Mouse (Mus musculus) gastrocnemius, adult 2 months (tissue): Measurements from ENCODE around the gene Tmem163. TPM values are rescaled to one million over a fixed set of nuclear protein-coding genes. Genes with fewer than 3 reads are reported as not detected.
A peak's percentile ranks its signal among the peaks of the same experiment; 100 is the strongest.

ENCODE experiments used
- DNase-seq: peaks from one replicate; pipeline ENCODE4 v3.0.0; 2022
- H3K27ac ChIP-seq: fragments of 200-600 bp; 2 replicates; pipeline ENCODE4 v1.8.1; 2022; ENCODE audit warnings: mild to moderate bottlenecking
- H3K4me3 ChIP-seq: fragments of 200-600 bp; 2 replicates; pipeline ENCODE4 v1.8.1; 2022; ENCODE audit warnings: mild to moderate bottlenecking, moderate library complexity
- CTCF ChIP-seq: fragments of 200-600 bp; IDR thresholded peaks from 2 replicates; pipeline ENCODE4 v1.8.1; 2022; ENCODE audit warnings: antibody characterized with exemption, mild to moderate bottlenecking, moderate library complexity
- intact Hi-C: fragments of 180-260 bp; cut with DNase I; formaldehyde crosslinking; loops from one replicate; pipeline ENCODE4 v1.15.1; 2025
- total RNA-seq, 2 experiments: library from RNA; stranded (reverse); gene quantifications; 2 replicates each; pipeline ENCODE4 v1.2.3; 2021

Gene Tmem163
- total RNA-seq, 2 experiments from 2014 or later = not detected

GRCm38 (mm10) chr1:127500219-127500618 is 179.1 kb downstream of the Tmem163 start:
- peak; percentile 67 for DNase-seq
- Histone ChIP-seq H3K4me3 (no peak overlapping the region), H3K27ac (no peak overlapping the region)
- intact Hi-C loops = loop anchor here (5.0 kb wide), 1 partner anchor 267 kb away; no protein-coding TSS in a partner anchor
- TF ChIP-seq CTCF = peak; percentile 94; the same call in 1 of the 2 replicates

- no peak overlapping the region for H3K27ac ChIP-seq
- no peak overlapping the region for H3K4me3 ChIP-seq
- no peak for DNase-seq
- TF ChIP-seq CTCF = no peak
- intact Hi-C loops = loop anchor here (5.0 kb wide), 1 partner anchor 179 kb away; the partner anchor contains the start of gene Tmem163
Observed at GRCm38 (mm10) chr1:127498746-127499145, 180.6 kb downstream of the Tmem163 start.

- peak; percentile 58 for DNase-seq
- intact Hi-C loops = loop anchor here (5.0 kb wide), 1 partner anchor 180 kb away; the partner anchor contains the start of gene Tmem163
- Histone ChIP-seq H3K27ac (no peak overlapping the region), H3K4me3 (no peak overlapping the region)
- peak; percentile 94 for TF ChIP-seq CTCF
Observed at GRCm38 (mm10) chr1:127496737-127497543, 182.4 kb downstream of the Tmem163 start.

- peak; percentile 68 for TF ChIP-seq CTCF
- no peak overlapping the region for H3K27ac ChIP-seq
- intact Hi-C loops = no loop called here
- H3K4me3 ChIP-seq = no peak overlapping the region
- DNase-seq = peak; percentile 50
Observed at GRCm38 (mm10) chr1:127487161-127487560, 192.2 kb downstream of the Tmem163 start.

GRCm38 (mm10) chr1:127484826-127485225 is 194.5 kb downstream of the Tmem163 start:
- peak; percentile 61 for TF ChIP-seq CTCF
- intact Hi-C loops = no loop called here
- H3K4me3 ChIP-seq = no peak overlapping the region
- DNase-seq = peak; percentile 45
- H3K27ac ChIP-seq = no peak overlapping the region

- intact Hi-C loops = no loop called here
- H3K4me3 ChIP-seq = no peak overlapping the region
- DNase-seq = peak; percentile 24
- peak; percentile 26; the same call in 1 of the 2 replicates for TF ChIP-seq CTCF
- H3K27ac ChIP-seq = no peak overlapping the region
Observed at GRCm38 (mm10) chr1:127484188-127484587, 195.2 kb downstream of the Tmem163 start.

GRCm38 (mm10) chr1:127482911-127483310 is 196.4 kb downstream of the Tmem163 start:
- no peak for TF ChIP-seq CTCF
- intact Hi-C loops = no loop called here

GRCm38 (mm10) chr1:127475756-127476155 is 203.6 kb downstream of the Tmem163 start:
- intact Hi-C loops = no loop called here
- no peak for DNase-seq
- H3K4me3 ChIP-seq = no peak overlapping the region
- TF ChIP-seq CTCF = no peak
- H3K27ac ChIP-seq = no peak overlapping the region

More at GRCm38 (mm10) chr1:127482911-127483310, 196.4 kb downstream of the Tmem163 start:
- no peak overlapping the region for H3K27ac ChIP-seq
- no peak overlapping the region for H3K4me3 ChIP-seq
- DNase-seq = no peak

GRCm38 (mm10) chr1:127470175-127470574 is 209.2 kb downstream of the Tmem163 start:
- no peak overlapping the region for H3K27ac ChIP-seq
- no peak for TF ChIP-seq CTCF
- no peak overlapping the region for H3K4me3 ChIP-seq
- DNase-seq = no peak
- intact Hi-C loops = no loop called here

GRCm38 (mm10) chr1:127467238-127467637 is 212.1 kb downstream of the Tmem163 start:
- intact Hi-C loops = no loop called here
- no peak overlapping the region for H3K27ac ChIP-seq
- DNase-seq = no peak
- H3K4me3 ChIP-seq = no peak overlapping the region
- no peak for TF ChIP-seq CTCF

- intact Hi-C loops = no loop called here
- TF ChIP-seq CTCF = no peak
- DNase-seq = no peak
- no peak overlapping the region for H3K4me3 ChIP-seq
- no peak overlapping the region for H3K27ac ChIP-seq
Observed at GRCm38 (mm10) chr1:127465292-127465691, 214.1 kb downstream of the Tmem163 start.

- no peak for TF ChIP-seq CTCF
- intact Hi-C loops = no loop called here
- H3K4me3 ChIP-seq = no peak overlapping the region
- DNase-seq = no peak
- no peak overlapping the region for H3K27ac ChIP-seq
Observed at GRCm38 (mm10) chr1:127464041-127464440, 215.3 kb downstream of the Tmem163 start.

GRCm38 (mm10) chr1:127461017-127461416 is 218.3 kb downstream of the Tmem163 start:
- intact Hi-C loops = no loop called here
- Histone ChIP-seq H3K4me3 (no peak overlapping the region), H3K27ac (no peak overlapping the region)
- no peak for DNase-seq
- no peak for TF ChIP-seq CTCF
